Mouse (Mus musculus): ENCODE measurements around the gene Tmem230.
"Not testable (repeated sequence)": the region's sequence is repeated elsewhere in the genome, so short reads cannot be mapped to it uniquely, and the experiment has no call there.

Gene Tmem230

GRCm38 (mm10) chr2:132247539-132248313, at the start of gene Tmem230:
Gene Tmem230 (minus strand): TSS chr2:132247807.
- peak; percentile 94 for DNase-seq (ENCODE audit: low read depth)

GRCm38 (mm10) chr2:132293694-132294450, 46.3 kb upstream of the Tmem230 start:
- DNase-seq (ENCODE audit: low read depth): no peak

- DNase-seq (ENCODE audit: low read depth): peak; percentile 39
Observed at GRCm38 (mm10) chr2:132292083-132292482, 44.5 kb upstream of the Tmem230 start.

DNA sequence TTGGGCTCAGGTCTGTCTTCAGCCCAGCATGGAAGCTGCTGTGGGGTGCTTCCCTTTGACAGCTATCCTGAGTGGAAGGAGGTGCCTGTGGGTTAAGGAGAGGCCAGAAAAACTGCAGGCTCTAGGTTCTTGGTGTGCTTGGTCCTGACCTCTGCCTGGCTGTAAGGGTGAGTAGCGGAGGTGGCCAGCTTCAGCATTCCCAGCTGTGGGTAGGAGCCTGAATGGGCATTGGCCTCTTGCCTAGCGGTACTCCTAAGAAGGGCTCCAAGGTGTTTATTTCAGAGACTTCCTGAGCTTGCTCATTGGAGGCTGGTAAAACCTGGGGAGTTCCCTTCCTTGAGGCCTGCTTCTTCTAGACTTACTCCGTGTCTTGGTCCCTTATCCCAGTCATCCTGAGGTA, 43.7 kb upstream of the Tmem230 start:
- no peak for DNase-seq (ENCODE audit: low read depth)

GRCm38 (mm10) chr2:132290808-132291207, 43.2 kb upstream of the Tmem230 start:
- no peak for DNase-seq (ENCODE audit: low read depth)

- not testable (repeated sequence) for DNase-seq (ENCODE audit: low read depth)
Observed at GRCm38 (mm10) chr2:132289213-132289612, 41.6 kb upstream of the Tmem230 start.

DNA sequence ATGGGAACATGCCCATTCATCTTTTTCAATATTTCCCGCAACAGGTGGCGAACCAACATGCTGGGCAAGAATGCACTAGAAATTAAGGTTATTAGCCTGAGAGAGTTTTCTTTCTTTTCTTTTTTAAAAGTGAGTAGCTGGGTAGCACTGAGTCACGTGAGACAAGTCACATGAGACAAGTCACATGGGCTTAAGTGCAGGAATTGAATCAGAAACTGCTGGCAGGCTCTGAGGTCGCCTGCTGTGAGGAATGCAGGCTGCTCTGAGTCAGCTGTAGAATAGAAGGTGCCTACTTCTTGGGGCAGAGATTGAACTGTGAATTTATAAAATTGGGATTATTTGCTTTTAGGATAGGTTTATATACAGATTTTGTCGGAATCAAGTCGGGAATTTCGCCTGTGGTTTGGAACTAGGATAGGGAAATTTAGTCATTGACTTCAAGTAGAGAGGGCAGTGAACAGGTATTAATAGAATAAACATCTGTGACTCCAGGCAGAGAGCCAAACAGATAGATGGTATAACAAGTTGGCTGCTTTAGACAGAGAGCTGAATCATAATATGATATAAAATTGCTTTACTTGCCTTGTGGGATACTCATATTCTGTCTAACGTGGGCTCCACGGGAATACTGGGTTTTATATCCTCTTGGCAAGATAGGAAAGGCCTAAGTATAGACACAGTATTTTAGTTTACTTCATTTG, 38.9 kb upstream of the Tmem230 start:
- DNase-seq (ENCODE audit: low read depth): no peak

GRCm38 (mm10) chr2:132285722-132286121, 38.1 kb upstream of the Tmem230 start:
- not testable (repeated sequence) for DNase-seq (ENCODE audit: low read depth)

GRCm38 (mm10) chr2:132284492-132285139, 37.0 kb upstream of the Tmem230 start:
- DNase-seq (ENCODE audit: low read depth): no peak

DNA sequence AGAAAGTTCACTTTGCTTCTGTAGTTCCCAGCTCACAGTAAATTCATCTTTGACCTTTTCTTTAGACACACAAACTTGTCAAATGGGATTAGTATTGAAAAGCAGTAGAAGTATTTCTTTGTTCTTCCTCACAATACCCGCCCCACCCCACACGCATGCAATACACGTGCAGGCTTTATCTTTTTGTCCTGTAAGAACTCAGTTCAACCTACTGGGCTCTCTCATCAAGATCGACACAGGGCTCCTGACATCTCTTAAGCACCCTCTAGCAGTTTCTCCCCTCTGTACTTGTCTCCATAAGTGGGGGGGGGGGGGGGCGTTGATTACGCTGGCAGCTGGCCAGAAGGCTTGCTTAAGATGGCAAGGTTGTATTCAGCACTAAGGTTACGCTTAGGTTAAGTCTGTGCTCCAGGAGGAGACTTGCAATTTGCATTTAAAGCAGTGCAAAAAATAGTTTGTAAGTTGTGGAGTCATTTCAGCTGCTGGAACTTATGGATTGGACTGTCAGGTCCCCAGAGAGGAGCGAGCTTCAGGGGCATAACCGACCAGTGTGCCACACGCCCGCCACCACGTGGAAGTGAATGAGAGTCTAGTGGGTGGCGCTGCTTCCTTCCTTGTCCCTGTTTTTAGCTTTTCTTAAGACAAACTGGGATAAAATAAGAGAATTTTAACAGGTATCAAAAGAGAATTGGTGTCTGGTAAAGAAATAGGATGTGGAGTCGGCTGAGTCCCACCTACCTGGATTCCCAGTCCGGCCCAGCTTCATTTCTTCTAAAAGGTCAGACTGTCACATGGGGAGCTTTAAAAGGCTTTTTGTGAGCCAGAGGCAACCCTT, 35.8 kb upstream of the Tmem230 start:
- no peak for DNase-seq (ENCODE audit: low read depth)

- DNase-seq (ENCODE audit: low read depth): peak; percentile 52
Observed at GRCm38 (mm10) chr2:132282453-132283174, 35.0 kb upstream of the Tmem230 start.

GRCm38 (mm10) chr2:132281560-132282452, 34.2 kb upstream of the Tmem230 start:
- peak; percentile 83 for DNase-seq (ENCODE audit: low read depth)

DNA sequence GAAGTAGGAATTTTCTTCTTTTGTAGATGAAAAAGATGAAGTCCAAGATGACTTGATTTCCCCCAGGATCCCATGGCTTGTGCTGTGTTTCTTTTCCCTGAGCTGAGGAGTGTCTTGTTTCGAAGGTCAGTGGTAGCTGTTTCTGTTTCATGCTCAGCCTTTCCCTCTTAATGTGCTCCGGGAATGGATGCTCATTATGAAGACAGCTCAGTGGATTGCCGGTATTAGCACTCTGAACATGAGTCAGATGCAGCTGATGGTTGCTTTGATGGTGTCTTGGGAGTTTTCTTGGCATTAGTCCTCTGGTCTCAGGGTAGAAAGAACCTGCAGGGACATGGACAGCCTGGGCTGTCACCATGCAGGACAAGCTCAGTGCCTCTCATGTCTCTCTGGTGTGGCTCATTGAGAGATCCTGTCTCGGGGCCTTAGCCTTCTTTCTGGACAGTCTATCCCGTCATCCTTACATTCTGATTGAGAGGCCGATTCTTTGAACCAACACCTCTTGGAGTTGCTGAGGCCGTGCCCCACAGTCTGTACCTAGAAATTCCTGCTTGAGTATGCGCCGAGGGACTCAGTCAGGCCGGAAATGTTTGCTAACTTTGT, 33.0 kb upstream of the Tmem230 start:
- peak; percentile 67 for DNase-seq (ENCODE audit: low read depth)

GRCm38 (mm10) chr2:132279978-132280377, 32.4 kb upstream of the Tmem230 start:
- no peak for DNase-seq (ENCODE audit: low read depth)

DNA sequence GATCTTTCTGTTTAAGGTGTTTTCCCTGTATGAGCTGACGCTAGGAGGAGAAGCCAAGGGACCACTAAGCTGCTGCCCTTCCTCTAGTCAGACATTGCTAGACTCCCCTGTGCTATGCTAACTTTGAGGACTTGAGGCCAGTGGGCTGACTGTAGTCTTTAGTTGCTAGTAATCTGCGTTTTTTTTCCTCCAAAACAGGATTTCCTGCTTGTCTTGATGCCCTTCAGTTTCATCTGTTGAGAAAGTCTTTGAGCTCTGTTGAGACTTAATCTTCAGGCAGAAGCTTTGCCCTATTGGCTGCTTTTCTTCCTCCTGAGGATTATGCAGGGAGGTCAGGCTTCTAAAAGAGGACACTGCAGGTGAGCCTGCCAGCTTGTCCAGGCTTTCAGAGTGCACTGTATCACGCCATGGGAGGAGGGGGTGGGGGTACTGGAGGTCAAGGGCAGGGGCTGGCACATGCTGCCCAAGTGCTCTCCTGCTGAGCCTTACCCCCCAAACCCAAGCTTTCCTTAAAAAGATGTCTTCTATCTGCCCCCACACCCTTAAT, 31.8 kb upstream of the Tmem230 start:
- DNase-seq (ENCODE audit: low read depth): peak; percentile 62

GRCm38 (mm10) chr2:132278273-132278853, 30.8 kb upstream of the Tmem230 start:
- DNase-seq (ENCODE audit: low read depth): no peak

DNA sequence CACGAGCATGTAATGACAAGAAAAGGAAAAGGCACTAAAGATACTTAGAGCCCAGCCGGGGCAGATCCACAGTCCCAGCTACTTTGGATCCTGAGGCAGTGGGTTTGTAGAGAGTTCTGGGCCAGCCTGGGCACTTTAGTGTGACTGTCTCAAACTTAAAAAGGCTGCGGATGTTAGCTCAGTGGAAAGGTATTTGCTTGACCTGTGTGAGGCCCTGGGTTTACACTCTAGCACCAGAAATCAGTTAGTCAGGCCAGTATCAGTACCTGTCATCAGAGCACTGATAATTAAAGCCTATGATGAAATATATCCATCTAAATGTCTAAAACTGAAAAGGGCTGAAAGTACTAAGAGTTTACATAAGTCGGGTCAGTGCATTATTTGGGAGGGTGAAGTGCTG, 28.6 kb upstream of the Tmem230 start:
- DNase-seq (ENCODE audit: low read depth): no peak

DNA sequence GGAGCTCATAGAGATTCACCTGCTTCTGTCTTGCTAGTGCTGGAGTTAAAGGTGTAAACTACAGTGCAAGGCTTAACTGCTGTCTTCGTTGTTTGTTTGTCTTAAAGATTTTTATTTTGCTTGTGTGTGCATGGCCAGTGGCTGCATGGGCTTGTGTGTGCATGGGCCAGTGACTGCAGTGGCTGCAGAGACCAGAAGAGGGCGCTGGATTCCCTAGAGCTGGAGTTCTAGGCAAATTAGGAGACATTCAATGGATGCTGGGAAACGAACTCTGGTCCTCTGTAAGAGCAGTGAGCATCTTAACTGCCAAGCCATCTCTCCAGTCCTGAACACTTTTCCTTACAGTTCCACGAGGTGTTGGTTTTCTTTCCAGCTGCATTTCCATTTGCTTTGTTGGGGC, 27.9 kb upstream of the Tmem230 start:
- DNase-seq (ENCODE audit: low read depth): peak; percentile 35
